ENCODE assay signal across 1 mouse cellular context in the genomic region with DNA sequence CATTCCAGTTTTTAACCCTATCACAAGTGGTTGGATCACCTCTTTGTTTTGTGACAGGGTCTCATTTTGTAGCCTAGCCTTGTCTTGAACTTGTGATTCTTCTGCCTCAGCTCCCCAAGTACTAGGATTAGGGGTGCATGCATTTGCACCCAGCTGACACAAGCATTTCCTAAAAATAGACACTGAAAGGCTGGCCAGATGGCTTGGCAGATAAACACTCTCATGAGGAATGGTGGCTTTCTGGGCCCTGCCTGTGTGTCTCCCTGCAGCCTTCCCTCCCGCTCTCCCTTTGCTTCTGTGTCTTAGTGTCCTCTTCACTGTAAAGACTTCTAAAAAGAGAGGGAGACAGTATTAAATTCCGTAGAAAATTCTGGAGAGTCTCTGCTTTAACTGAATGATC.
TF ChIP-seq lines count a peak whose summit lies in the region.

No protein-coding gene starts in this region.

TF ChIP-seq in myocyte, 11 proteins besides CTCF, POLR2A, EP300 and RAD21:
- TF ChIP-seq MYOD1 (IDR thresholded peaks at IDR 0.05; ENCODE audit: control insufficient read depth in 1 of 3, insufficient read length in 2 of 3, low read depth in 2 of 3) (peak in 1 of 3 experiments; percentile 25), POLR2AphosphoS2 (IDR thresholded peaks at IDR 0.05; ENCODE audit: insufficient read length, low read depth) (no peak)
